Mouse (Mus musculus): ENCODE measurements at regions not wholly inside any gene's neighbourhood (a gene's known extent, or its start where the extent isn't known, plus 50 kb on each side); places are given as distances from the start of the nearest gene placed in this dataset.

GRCm38 (mm10) chr3:101194725-101195124 lies 84.6 kb upstream of the Ptgfrn start:
- no peak for ATAC-seq (ENCODE audit: insufficient read depth, low FRiP score)
- Histone ChIP-seq H3K9ac (ENCODE audit: low read length) (no peak overlapping the region), H3K4me1 (ENCODE audit: control insufficient read depth, insufficient read depth, low read length) (no peaks in the 10 kb centered on the region), H3K4me3 (replicated peaks; ENCODE audit: low read length) (no peak overlapping the region), H3K4me2 (ENCODE audit: low read depth, low read length) (no peak overlapping the region), H3K27me3 (ENCODE audit: control insufficient read depth, insufficient read depth, low read length) (no peaks in the 10 kb centered on the region), H3K27ac (ENCODE audit: low read length) (no peak overlapping the region), H3K36me3 (ENCODE audit: control insufficient read depth, insufficient read depth, low read length) (no peaks in the 10 kb centered on the region), H3K9me3 (replicated peaks; ENCODE audit: control insufficient read depth, low read length) (no peaks in the 10 kb centered on the region)
- 71% methylated on average over 5 of the region's 5 CpGs for WGBS

- Histone ChIP-seq H3K9me3 (replicated peaks; ENCODE audit: control insufficient read depth, low read length) (no peaks in the 10 kb centered on the region), H3K27me3 (ENCODE audit: control insufficient read depth, insufficient read depth, low read length) (no peaks in the 10 kb centered on the region), H3K9ac (ENCODE audit: low read length) (no peak overlapping the region), H3K4me3 (replicated peaks; ENCODE audit: low read length) (no peak overlapping the region), H3K36me3 (ENCODE audit: control insufficient read depth, insufficient read depth, low read length) (no peaks in the 10 kb centered on the region), H3K27ac (ENCODE audit: low read length) (no peak overlapping the region), H3K4me1 (ENCODE audit: control insufficient read depth, insufficient read depth, low read length) (no peaks in the 10 kb centered on the region), H3K4me2 (ENCODE audit: low read depth, low read length) (no peak overlapping the region)
- WGBS, result 50% methylated on average over 5 of the region's 5 CpGs
- no peak for ATAC-seq (ENCODE audit: insufficient read depth, low FRiP score)
These were observed 84.2 kb upstream of the Ptgfrn start for GRCm38 (mm10) chr3:101194319-101194718.

- no peak for ATAC-seq (ENCODE audit: insufficient read depth, low FRiP score)
- no peaks in the 10 kb centered on the region for H3K9me3 ChIP-seq (replicated peaks; ENCODE audit: control insufficient read depth, low read length)
- H3K4me3 ChIP-seq (replicated peaks; ENCODE audit: low read length), result no peak overlapping the region
- H3K36me3 ChIP-seq (ENCODE audit: control insufficient read depth, insufficient read depth, low read length), result no peaks in the 10 kb centered on the region
- no peak overlapping the region for H3K4me2 ChIP-seq (ENCODE audit: low read depth, low read length)
- H3K27ac ChIP-seq (ENCODE audit: low read length), result no peak overlapping the region
- H3K27me3 ChIP-seq (ENCODE audit: control insufficient read depth, insufficient read depth, low read length), result no peaks in the 10 kb centered on the region
- H3K4me1 ChIP-seq (ENCODE audit: control insufficient read depth, insufficient read depth, low read length), result no peaks in the 10 kb centered on the region
- 78% methylated on average over 7 of the region's 7 CpGs for WGBS
- H3K9ac ChIP-seq (ENCODE audit: low read length), result no peak overlapping the region
These were observed 81.4 kb upstream of the Ptgfrn start for GRCm38 (mm10) chr3:101191298-101191986.

GRCm38 (mm10) chr3:101181958-101182357 lies 71.9 kb upstream of the Ptgfrn start:
- H3K4me1 ChIP-seq (ENCODE audit: control insufficient read depth, insufficient read depth, low read length), result no peaks in the 10 kb centered on the region
- 79% methylated on average over 11 of the region's 11 CpGs for WGBS
- no peak overlapping the region for H3K4me2 ChIP-seq (ENCODE audit: low read depth, low read length)
- H3K9ac ChIP-seq (ENCODE audit: low read length), result no peak overlapping the region
- peaks cover 7% of the 10 kb centered on the region; the same call in 1 of the 2 replicates for H3K9me3 ChIP-seq (replicated peaks; ENCODE audit: control insufficient read depth, low read length)
- H3K27me3 ChIP-seq (ENCODE audit: control insufficient read depth, insufficient read depth, low read length), result no peaks in the 10 kb centered on the region
- no peaks in the 10 kb centered on the region for H3K36me3 ChIP-seq (ENCODE audit: control insufficient read depth, insufficient read depth, low read length)
- no peak overlapping the region for H3K4me3 ChIP-seq (replicated peaks; ENCODE audit: low read length)
- no peak overlapping the region for H3K27ac ChIP-seq (ENCODE audit: low read length)
- no peak for ATAC-seq (ENCODE audit: insufficient read depth, low FRiP score)

GRCm38 (mm10) chr3:101173954-101174353 lies 63.9 kb upstream of the Ptgfrn start:
- no peak overlapping the region for H3K4me2 ChIP-seq (ENCODE audit: low read depth, low read length)
- peaks cover 7% of the 10 kb centered on the region; the same call in 1 of the 2 replicates for H3K9me3 ChIP-seq (replicated peaks; ENCODE audit: control insufficient read depth, low read length)
- H3K4me1 ChIP-seq (ENCODE audit: control insufficient read depth, insufficient read depth, low read length), result no peaks in the 10 kb centered on the region
- no peaks in the 10 kb centered on the region for H3K27me3 ChIP-seq (ENCODE audit: control insufficient read depth, insufficient read depth, low read length)
- WGBS, result 89% methylated on average over 6 of the region's 6 CpGs
- H3K36me3 ChIP-seq (ENCODE audit: control insufficient read depth, insufficient read depth, low read length), result no peaks in the 10 kb centered on the region
- no peak overlapping the region for H3K4me3 ChIP-seq (replicated peaks; ENCODE audit: low read length)
- no peak overlapping the region for H3K27ac ChIP-seq (ENCODE audit: low read length)
- no peak for ATAC-seq (ENCODE audit: insufficient read depth, low FRiP score)
- no peak overlapping the region for H3K9ac ChIP-seq (ENCODE audit: low read length)

GRCm38 (mm10) chr3:101170037-101171019 lies 60.2 kb upstream of the Ptgfrn start:
- WGBS, result 59% methylated on average over 15 of the region's 15 CpGs
- Histone ChIP-seq H3K4me2 (ENCODE audit: low read depth, low read length) (no peak overlapping the region), H3K9ac (ENCODE audit: low read length) (no peak overlapping the region)

GRCm38 (mm10) chr3:101167026-101167425 lies 56.9 kb upstream of the Ptgfrn start:
- H3K27me3 ChIP-seq (ENCODE audit: control insufficient read depth, insufficient read depth, low read length), result no peaks in the 10 kb centered on the region
- H3K4me3 ChIP-seq (replicated peaks; ENCODE audit: low read length), result no peak overlapping the region
- no peak overlapping the region for H3K9ac ChIP-seq (ENCODE audit: low read length)
- no peaks in the 10 kb centered on the region for H3K36me3 ChIP-seq (ENCODE audit: control insufficient read depth, insufficient read depth, low read length)
- 79% methylated on average over 1 of the region's 1 CpGs for WGBS
- ATAC-seq (ENCODE audit: insufficient read depth, low FRiP score), result no peak
- no peak overlapping the region for H3K27ac ChIP-seq (ENCODE audit: low read length)
- no peaks in the 10 kb centered on the region for H3K9me3 ChIP-seq (replicated peaks; ENCODE audit: control insufficient read depth, low read length)
- no peak overlapping the region for H3K4me2 ChIP-seq (ENCODE audit: low read depth, low read length)
- H3K4me1 ChIP-seq (ENCODE audit: control insufficient read depth, insufficient read depth, low read length), result peaks cover 13% of the 10 kb centered on the region

More at GRCm38 (mm10) chr3:101170037-101171019, 60.2 kb upstream of the Ptgfrn start:
- Histone ChIP-seq H3K9me3 (replicated peaks; ENCODE audit: control insufficient read depth, low read length) (no peaks in the 10 kb centered on the region), H3K27me3 (ENCODE audit: control insufficient read depth, insufficient read depth, low read length) (no peaks in the 10 kb centered on the region), H3K36me3 (ENCODE audit: control insufficient read depth, insufficient read depth, low read length) (no peaks in the 10 kb centered on the region), H3K4me3 (replicated peaks; ENCODE audit: low read length) (no peak overlapping the region), H3K27ac (ENCODE audit: low read length) (no peak overlapping the region), H3K4me1 (ENCODE audit: control insufficient read depth, insufficient read depth, low read length) (no peaks in the 10 kb centered on the region)
- ATAC-seq (ENCODE audit: insufficient read depth, low FRiP score), result no peak

- Histone ChIP-seq H3K9ac (ENCODE audit: low read length) (no peak overlapping the region), H3K27me3 (ENCODE audit: control insufficient read depth, insufficient read depth, low read length) (no peaks in the 10 kb centered on the region), H3K4me3 (replicated peaks; ENCODE audit: low read length) (no peak overlapping the region), H3K36me3 (ENCODE audit: control insufficient read depth, insufficient read depth, low read length) (no peaks in the 10 kb centered on the region), H3K27ac (ENCODE audit: low read length) (no peak overlapping the region), H3K9me3 (replicated peaks; ENCODE audit: control insufficient read depth, low read length) (no peaks in the 10 kb centered on the region), H3K4me2 (ENCODE audit: low read depth, low read length) (no peak overlapping the region), H3K4me1 (ENCODE audit: control insufficient read depth, insufficient read depth, low read length) (peaks cover 18% of the 10 kb centered on the region)
- ATAC-seq (ENCODE audit: insufficient read depth, low FRiP score), result no peak
- 95% methylated on average over 7 of the region's 7 CpGs for WGBS
These were observed 56.5 kb upstream of the Ptgfrn start for GRCm38 (mm10) chr3:101166580-101166979.

GRCm38 (mm10) chr3:101165261-101165660 lies 55.2 kb upstream of the Ptgfrn start:
- WGBS, result 59% methylated on average over 6 of the region's 6 CpGs
- Histone ChIP-seq H3K9ac (ENCODE audit: low read length) (no peak overlapping the region), H3K4me2 (ENCODE audit: low read depth, low read length) (no peak overlapping the region), H3K36me3 (ENCODE audit: control insufficient read depth, insufficient read depth, low read length) (no peaks in the 10 kb centered on the region), H3K4me3 (replicated peaks; ENCODE audit: low read length) (no peak overlapping the region), H3K27me3 (ENCODE audit: control insufficient read depth, insufficient read depth, low read length) (no peaks in the 10 kb centered on the region), H3K27ac (ENCODE audit: low read length) (no peak overlapping the region), H3K4me1 (ENCODE audit: control insufficient read depth, insufficient read depth, low read length) (peaks cover 23% of the 10 kb centered on the region), H3K9me3 (replicated peaks; ENCODE audit: control insufficient read depth, low read length) (no peaks in the 10 kb centered on the region)
- ATAC-seq (ENCODE audit: insufficient read depth, low FRiP score), result no peak

Data from stomach, embryonic 16.5 days (tissue).